Mouse (Mus musculus): ENCODE results near the gene Mrpl34. TPM values are rescaled to one million over a fixed set of nuclear protein-coding genes. Genes with fewer than 3 reads are reported as not detected.
A peak's percentile ranks its signal among the peaks of the same experiment; 100 is the strongest.

The Mrpl34 gene
- polyA plus RNA-seq, 1 experiment from 2014 or later: 175 TPM

DNA sequence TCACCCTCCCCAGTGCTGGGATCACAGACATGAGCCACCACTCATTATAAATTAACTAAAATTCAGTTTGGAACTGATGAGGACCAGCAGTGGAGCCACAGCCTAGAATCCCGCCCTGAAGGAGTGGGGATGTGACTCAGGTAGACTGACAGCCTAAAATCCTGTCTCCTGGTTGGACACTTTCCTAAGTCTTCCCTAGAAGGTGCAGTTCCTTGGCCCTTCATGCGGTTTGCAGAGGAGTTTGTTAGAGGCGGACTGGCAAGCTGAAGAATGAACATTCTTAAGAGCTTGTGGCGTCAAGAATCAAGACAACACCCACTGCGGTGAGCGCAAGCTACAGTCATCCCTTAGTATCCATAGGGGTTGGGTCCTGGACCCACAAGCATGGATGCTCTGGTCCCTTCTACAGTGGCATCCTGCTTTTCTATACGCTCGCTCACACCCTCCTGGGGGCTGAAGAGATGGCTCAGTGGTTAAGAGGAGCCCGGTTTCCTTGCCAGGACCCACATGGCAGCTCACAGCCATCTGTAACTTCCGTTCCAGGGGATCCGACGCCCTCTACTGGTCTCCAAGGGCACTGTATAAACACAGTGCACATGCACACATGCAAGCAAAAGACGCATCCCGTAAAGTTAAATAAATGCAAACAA lies 12.6 kb downstream of the Mrpl34 start:
- H3K4me2 ChIP-seq: peak overlapping the region; percentile 92
- 37% methylated on average over 14 of the region's 14 CpGs for WGBS
- H3K4me1 ChIP-seq (replicated peaks): peaks cover 16% of the 10 kb centered on the region
- peak overlapping the region; percentile 78 for H3K4me3 ChIP-seq
- H3K9ac ChIP-seq: peak overlapping the region; percentile 86; the same call in 1 of the 2 replicates
- H3K27ac ChIP-seq (ENCODE audit: poor library complexity, severe bottlenecking): no peak overlapping the region; the same call in 1 of the 2 replicates
- no peak for ATAC-seq (ENCODE audit: insufficient number of reproducible peaks, low FRiP score)
- peaks cover 41% of the 10 kb centered on the region for H3K36me3 ChIP-seq
- H3K27me3 ChIP-seq (replicated peaks): peaks cover 48% of the 10 kb centered on the region
- no peaks in the 10 kb centered on the region for H3K9me3 ChIP-seq (replicated peaks)

DNA sequence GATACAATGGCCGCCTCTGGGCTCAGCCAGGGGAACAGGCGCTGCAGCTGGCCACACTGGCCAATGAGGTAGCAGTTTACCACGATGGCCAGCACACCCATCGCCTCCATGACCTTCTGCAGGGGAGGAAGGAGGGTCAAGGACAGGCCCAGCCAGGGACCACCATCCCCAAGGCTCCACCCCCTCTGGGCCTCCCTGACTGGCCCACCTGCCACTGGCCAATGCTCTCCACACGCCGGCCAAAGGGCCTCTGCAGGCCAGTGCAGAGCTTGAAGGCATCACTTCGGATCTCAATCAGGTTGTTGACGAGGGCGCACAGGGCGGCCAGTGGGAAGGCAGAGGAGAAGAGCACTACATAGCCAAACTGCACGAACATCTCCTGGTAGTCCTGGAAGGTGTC lies 14.2 kb downstream of the Mrpl34 start:
- no peak for ATAC-seq (ENCODE audit: insufficient number of reproducible peaks, low FRiP score)
- Histone ChIP-seq H3K27ac (ENCODE audit: poor library complexity, severe bottlenecking) (no peak overlapping the region), H3K27me3 (replicated peaks) (peaks cover 56% of the 10 kb centered on the region), H3K4me3 (no peak overlapping the region), H3K4me1 (replicated peaks) (peaks cover 16% of the 10 kb centered on the region), H3K36me3 (peaks cover 30% of the 10 kb centered on the region), H3K4me2 (no peak overlapping the region), H3K9ac (no peak overlapping the region), H3K9me3 (replicated peaks) (no peaks in the 10 kb centered on the region)
- WGBS: 85% methylated on average over 11 of the region's 11 CpGs

DNA sequence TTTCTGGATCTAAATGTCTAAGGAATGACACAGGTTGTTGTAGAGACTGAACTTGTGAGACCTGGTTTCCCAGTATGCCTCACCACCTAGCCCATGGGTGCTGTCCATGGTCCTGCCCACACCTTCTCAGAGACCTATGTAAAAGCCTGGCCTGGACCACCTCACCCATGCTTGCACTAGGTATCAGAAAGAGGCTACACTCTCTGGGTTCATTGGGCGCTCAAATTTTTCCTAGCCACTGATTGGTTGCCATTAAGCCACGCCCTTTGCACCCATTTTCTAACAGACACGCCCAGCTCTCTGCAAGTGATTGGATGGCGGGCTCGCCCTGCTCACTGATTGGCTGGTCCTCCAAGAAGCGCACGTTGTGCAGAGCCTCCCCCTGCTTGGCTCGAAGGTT lies 19.2 kb downstream of the Mrpl34 start:
- H3K9me3 ChIP-seq (replicated peaks): no peaks in the 10 kb centered on the region
- peaks cover 45% of the 10 kb centered on the region for H3K27me3 ChIP-seq (replicated peaks)
- H3K36me3 ChIP-seq: peaks cover 13% of the 10 kb centered on the region
- 40% methylated on average over 8 of the region's 8 CpGs for WGBS
- H3K9ac ChIP-seq: no peak overlapping the region
- H3K4me3 ChIP-seq: no peak overlapping the region
- no peak for ATAC-seq (ENCODE audit: insufficient number of reproducible peaks, low FRiP score)
- H3K4me1 ChIP-seq (replicated peaks): peaks cover 9% of the 10 kb centered on the region
- H3K4me2 ChIP-seq: no peak overlapping the region
- H3K27ac ChIP-seq (ENCODE audit: poor library complexity, severe bottlenecking): no peak overlapping the region

GRCm38 (mm10) chr8:71484736-71485135 lies 20.0 kb downstream of the Mrpl34 start:
- ATAC-seq (ENCODE audit: insufficient number of reproducible peaks, low FRiP score): no peak
- peaks cover 17% of the 10 kb centered on the region for H3K4me1 ChIP-seq (replicated peaks)
- H3K9ac ChIP-seq: no peak overlapping the region
- no peak overlapping the region for H3K27ac ChIP-seq (ENCODE audit: poor library complexity, severe bottlenecking)
- H3K4me3 ChIP-seq: peak overlapping the region; percentile 76; the same call in 1 of the 2 replicates
- H3K9me3 ChIP-seq (replicated peaks): no peaks in the 10 kb centered on the region
- H3K27me3 ChIP-seq (replicated peaks): peaks cover 37% of the 10 kb centered on the region
- WGBS: 89% methylated on average over 19 of the region's 19 CpGs
- peaks cover 8% of the 10 kb centered on the region; the same call in 1 of the 2 replicates for H3K36me3 ChIP-seq
- H3K4me2 ChIP-seq: peak overlapping the region; percentile 92

GRCm38 (mm10) chr8:71485142-71486135 lies 20.7 kb downstream of the Mrpl34 start, which contains the start of gene Ano8:
Gene Ano8, minus strand, starts transcription at chr8:71485963.
- WGBS: 6% methylated on average over 57 of the region's 58 CpGs
- H3K4me2 ChIP-seq: peak within 1 kb of the TSS; percentile 92
- peaks cover 19% of the 10 kb centered on the region for H3K4me1 ChIP-seq (replicated peaks)
- H3K27ac ChIP-seq (ENCODE audit: poor library complexity, severe bottlenecking): peak within 1 kb of the TSS; percentile 69
- H3K36me3 ChIP-seq: peaks cover 14% of the 10 kb centered on the region
- H3K9ac ChIP-seq: peak within 1 kb of the TSS; percentile 85
- peak within 1 kb of the TSS; percentile 76 for H3K4me3 ChIP-seq
- peaks cover 30% of the 10 kb centered on the region for H3K27me3 ChIP-seq (replicated peaks)
- peak; percentile 48 for ATAC-seq (ENCODE audit: insufficient number of reproducible peaks, low FRiP score)
- H3K9me3 ChIP-seq (replicated peaks): no peaks in the 10 kb centered on the region

GRCm38 (mm10) chr8:71486136-71486529 lies 21.4 kb downstream of the Mrpl34 start:
- H3K9me3 ChIP-seq (replicated peaks): no peaks in the 10 kb centered on the region
- H3K4me1 ChIP-seq (replicated peaks): peaks cover 19% of the 10 kb centered on the region
- H3K27ac ChIP-seq (ENCODE audit: poor library complexity, severe bottlenecking): no peak overlapping the region
- H3K36me3 ChIP-seq: peaks cover 20% of the 10 kb centered on the region
- H3K9ac ChIP-seq: no peak overlapping the region
- peaks cover 23% of the 10 kb centered on the region for H3K27me3 ChIP-seq (replicated peaks)
- WGBS: 31% methylated on average over 7 of the region's 7 CpGs
- H3K4me3 ChIP-seq: peak overlapping the region; percentile 76
- no peak for ATAC-seq (ENCODE audit: insufficient number of reproducible peaks, low FRiP score)
- peak overlapping the region; percentile 92 for H3K4me2 ChIP-seq

DNA sequence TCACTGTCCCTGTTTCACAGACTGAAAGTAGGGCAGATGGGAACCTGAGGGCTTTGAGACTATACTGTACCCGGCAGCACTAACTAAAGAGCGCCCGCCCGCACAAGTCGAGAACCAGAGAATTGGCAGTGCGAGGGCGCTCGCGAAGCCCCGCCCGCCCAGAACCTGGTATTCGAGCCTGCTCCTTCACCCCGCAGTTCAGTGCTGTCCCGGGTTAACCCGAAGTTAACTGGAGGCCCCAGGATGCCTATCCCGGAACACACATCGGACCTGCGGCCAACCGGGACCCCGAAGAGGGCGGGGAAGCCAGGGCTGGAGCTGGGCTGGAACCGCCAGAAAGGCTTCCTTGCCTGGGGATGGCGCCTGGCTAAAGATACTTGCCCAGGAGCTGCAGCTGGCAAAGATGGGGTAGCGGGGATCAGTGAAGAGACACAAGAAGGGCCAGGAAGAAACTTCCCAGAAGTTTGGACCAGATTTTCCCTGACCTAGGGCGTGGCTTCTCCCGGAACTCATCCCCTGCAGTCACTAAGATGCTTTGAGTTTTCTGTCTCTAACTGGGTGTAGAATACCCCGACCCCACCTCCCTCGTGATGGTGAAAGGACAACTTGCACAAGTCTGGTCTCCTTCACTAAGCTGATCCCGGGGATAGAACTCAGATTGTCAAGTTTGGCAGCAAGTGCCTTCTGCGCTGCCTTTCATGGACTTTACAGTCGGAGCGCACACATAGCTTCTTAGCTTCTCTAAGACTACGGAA lies 23.1 kb downstream of the Mrpl34 start, which contains the start of gene Gtpbp3:
Gene Gtpbp3 (plus strand): TSS at position 413 of the 755 bp plus-strand sequence.
- H3K9me3 ChIP-seq (replicated peaks): no peaks in the 10 kb centered on the region
- WGBS: under 1% methylated on average over 33 of the region's 33 CpGs
- H3K4me3 ChIP-seq: peak within 1 kb of the TSS; percentile 80
- peaks cover 36% of the 10 kb centered on the region for H3K36me3 ChIP-seq
- 0 out of 2 replicates have a peak, but pooled peaks cover 6% of the 10 kb centered on the region for H3K27me3 ChIP-seq (replicated peaks)
- H3K4me2 ChIP-seq: peak within 1 kb of the TSS; percentile 96
- ATAC-seq (ENCODE audit: insufficient number of reproducible peaks, low FRiP score): peak; percentile 34; the same call in 1 of the 2 replicates
- peak within 1 kb of the TSS; percentile 88 for H3K27ac ChIP-seq (ENCODE audit: poor library complexity, severe bottlenecking)
- peak within 1 kb of the TSS; percentile 91 for H3K9ac ChIP-seq
- H3K4me1 ChIP-seq (replicated peaks): peaks cover 19% of the 10 kb centered on the region

- peak; percentile 88 for ATAC-seq (ENCODE audit: insufficient number of reproducible peaks, low FRiP score)
- H3K27me3 ChIP-seq (replicated peaks): 0 out of 2 replicates have a peak, but pooled peaks cover 3% of the 10 kb centered on the region
- H3K36me3 ChIP-seq: peaks cover 37% of the 10 kb centered on the region
- WGBS: under 1% methylated on average over 22 of the region's 22 CpGs
- peak overlapping the region; percentile 88; the same call in 1 of the 2 replicates for H3K27ac ChIP-seq (ENCODE audit: poor library complexity, severe bottlenecking)
- peaks cover 19% of the 10 kb centered on the region for H3K4me1 ChIP-seq (replicated peaks)
- peak overlapping the region; percentile 91 for H3K9ac ChIP-seq
- no peaks in the 10 kb centered on the region for H3K9me3 ChIP-seq (replicated peaks)
- H3K4me2 ChIP-seq: peak overlapping the region; percentile 96
- H3K4me3 ChIP-seq: peak overlapping the region; percentile 80
Observed at GRCm38 (mm10) chr8:71488454-71488853, 23.7 kb downstream of the Mrpl34 start.

DNA sequence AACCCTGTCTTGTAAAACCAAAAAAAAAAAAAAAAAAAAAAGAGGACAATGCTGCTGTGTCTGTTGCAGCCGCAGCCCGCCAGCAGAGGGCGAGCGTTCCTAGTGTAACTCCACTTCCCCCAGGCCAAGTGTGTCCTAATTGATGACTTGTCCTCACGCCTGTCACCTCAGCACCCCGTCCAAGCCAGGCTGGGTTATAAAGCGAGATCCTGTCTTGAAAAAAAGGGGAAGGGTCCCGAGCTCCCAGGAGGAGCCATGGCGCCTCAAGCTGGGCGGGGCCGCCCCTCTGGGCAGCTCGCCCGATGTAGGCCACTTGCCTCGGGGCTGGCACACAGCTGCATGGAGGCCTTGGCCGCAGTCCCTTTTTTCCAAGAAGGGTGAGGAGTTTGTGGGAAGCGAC lies 30.3 kb downstream of the Mrpl34 start:
- 26% methylated on average over 16 of the region's 16 CpGs for WGBS
- peak; percentile 37; the same call in 1 of the 2 replicates for ATAC-seq (ENCODE audit: insufficient number of reproducible peaks, low FRiP score)
- Histone ChIP-seq H3K27me3 (replicated peaks) (no peaks in the 10 kb centered on the region), H3K4me1 (replicated peaks) (peaks cover 50% of the 10 kb centered on the region), H3K27ac (ENCODE audit: poor library complexity, severe bottlenecking) (peak overlapping the region; percentile 80), H3K36me3 (peaks cover 40% of the 10 kb centered on the region), H3K4me3 (no peak overlapping the region), H3K9ac (no peak overlapping the region), H3K4me2 (peak overlapping the region; percentile 27; the same call in 1 of the 2 replicates), H3K9me3 (replicated peaks) (no peaks in the 10 kb centered on the region)

- H3K4me3 ChIP-seq: no peak overlapping the region
- H3K9me3 ChIP-seq (replicated peaks): no peaks in the 10 kb centered on the region
- peak overlapping the region; percentile 80 for H3K27ac ChIP-seq (ENCODE audit: poor library complexity, severe bottlenecking)
- no peak overlapping the region for H3K4me2 ChIP-seq
- peaks cover 32% of the 10 kb centered on the region for H3K36me3 ChIP-seq
- no peaks in the 10 kb centered on the region for H3K27me3 ChIP-seq (replicated peaks)
- 83% methylated on average over 5 of the region's 5 CpGs for WGBS
- H3K9ac ChIP-seq: no peak overlapping the region
- ATAC-seq (ENCODE audit: insufficient number of reproducible peaks, low FRiP score): no peak
- peaks cover 50% of the 10 kb centered on the region for H3K4me1 ChIP-seq (replicated peaks)
Observed at GRCm38 (mm10) chr8:71495811-71496210, 31.1 kb downstream of the Mrpl34 start.
